Mouse (Mus musculus) T-helper 17 cell (primary cell): ENCODE results near the gene H2al1b.
"Not testable (repeated sequence)": the region's sequence is repeated elsewhere in the genome, so short reads cannot be mapped to it uniquely, and the experiment has no call there.

Source experiments
- in situ Hi-C, 2 experiments: fragments of 300-600 bp; cut with MboI, MseI; formaldehyde crosslinking; loops; 1 replicate in 1 of 2; 2 replicates in 1 of 2; pipeline ENCODE4 v1.15.1; 2025; ENCODE audit warnings: high pct_unique_total_duplicates in 2 of 2

Gene H2al1b

DNA sequence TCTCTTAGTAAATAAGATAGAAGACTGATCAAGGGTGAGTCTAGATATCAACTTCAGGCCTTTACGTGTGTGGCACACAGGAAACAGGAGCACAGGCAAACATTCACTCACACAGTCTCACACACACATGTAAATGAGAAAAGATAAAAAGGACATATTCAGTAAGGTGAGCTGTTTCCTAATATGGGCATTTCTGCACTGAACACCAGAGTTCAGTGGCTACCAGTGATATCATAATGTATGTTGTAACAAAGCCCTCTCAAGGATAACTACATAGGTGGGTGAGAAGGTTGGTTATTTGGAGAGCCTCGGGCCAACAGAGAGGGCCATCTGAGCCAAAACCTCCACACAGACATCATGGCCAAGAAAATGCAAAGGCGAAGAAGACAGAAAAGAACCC lies at the start of gene H2al1b:
Gene H2al1b, plus strand, starts transcription at position 301 of the 400 bp plus-strand sequence.
- in situ Hi-C loops: loop anchor here (25.0 kb wide), 3 partner anchors 215 to 735 kb away; no protein-coding TSS in a partner anchor

DNA sequence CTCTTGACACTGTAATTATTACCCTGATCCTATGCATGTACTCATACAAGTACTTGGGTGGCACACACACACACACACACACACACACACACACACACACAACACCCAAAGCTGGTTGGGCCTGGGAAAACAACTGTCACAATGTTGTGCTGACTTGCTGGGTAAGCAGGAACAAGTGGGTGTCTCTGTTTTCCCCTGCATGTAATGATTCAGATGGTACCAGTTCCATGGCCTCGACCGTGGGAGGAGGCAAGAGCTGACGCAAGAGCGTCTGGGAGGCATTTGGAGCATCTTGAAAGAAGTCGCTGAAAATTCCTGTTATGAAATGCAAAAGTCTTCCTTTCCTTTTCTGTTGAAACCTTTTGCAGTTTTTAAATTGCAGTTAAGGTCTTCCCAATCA lies 48.2 kb upstream of the H2al1b start:
- in situ Hi-C loops: no loop called here

- in situ Hi-C loops: no loop called here
Observed at GRCm38 (mm10) chrX:11254521-11255207, 47.6 kb upstream of the H2al1b start.

- in situ Hi-C loops: no loop called here
Observed at GRCm38 (mm10) chrX:11255564-11256360, 46.5 kb upstream of the H2al1b start.

GRCm38 (mm10) chrX:11264918-11265317 lies 37.3 kb upstream of the H2al1b start:
- in situ Hi-C loops: loop anchor here in 1 of 2 experiments (10.0 kb wide), 1 partner anchor 1820 kb away; no protein-coding TSS in a partner anchor

DNA sequence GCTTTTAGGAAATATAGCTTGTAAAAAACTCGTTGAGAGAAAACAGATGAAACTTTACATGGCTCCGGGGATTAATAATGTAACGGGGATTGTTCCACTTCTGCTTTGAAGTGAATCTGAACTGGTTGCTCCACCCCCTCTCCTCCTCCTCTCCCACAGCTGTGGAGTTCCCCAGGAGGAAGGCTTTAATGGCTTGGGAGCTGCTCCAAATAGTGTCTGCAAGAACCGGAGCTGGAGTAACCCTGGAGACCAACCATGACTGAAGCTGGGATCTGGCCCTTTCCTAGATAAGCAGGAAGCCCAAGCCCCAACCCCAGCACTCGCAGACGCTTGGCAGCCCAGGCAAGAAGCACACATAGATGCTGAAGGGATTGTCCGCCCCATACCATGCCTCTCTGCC lies 34.4 kb upstream of the H2al1b start:
- in situ Hi-C loops: loop anchor here in 1 of 2 experiments (10.0 kb wide), 1 partner anchor 1823 kb away; no protein-coding TSS in a partner anchor

- in situ Hi-C loops: loop anchor here in 1 of 2 experiments (10.0 kb wide), 1 partner anchor 1824 kb away; no protein-coding TSS in a partner anchor
Observed at GRCm38 (mm10) chrX:11269074-11269473, 33.2 kb upstream of the H2al1b start.

- in situ Hi-C loops: no loop called here
Observed at GRCm38 (mm10) chrX:11273190-11273589, 29.0 kb upstream of the H2al1b start.

DNA sequence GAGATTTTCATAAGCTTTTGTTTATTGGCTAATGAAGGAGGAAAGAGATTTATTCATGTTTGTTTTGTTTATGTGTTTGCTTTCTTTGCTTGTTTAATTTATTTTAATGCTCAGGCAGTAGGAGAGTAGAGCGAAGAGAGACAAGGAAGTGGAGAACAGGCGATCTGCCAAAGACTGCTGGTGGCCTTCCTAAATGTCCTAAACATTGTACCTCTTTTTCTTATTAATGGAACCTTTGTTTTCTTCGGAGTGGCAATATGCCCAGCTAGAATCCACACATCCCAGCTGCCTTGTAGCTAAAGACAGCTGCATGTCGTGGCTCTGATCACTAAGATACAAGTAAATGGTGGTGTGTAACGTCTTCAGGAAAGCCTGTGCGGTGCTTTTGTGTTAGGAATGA lies 25.1 kb upstream of the H2al1b start:
- in situ Hi-C loops: no loop called here

DNA sequence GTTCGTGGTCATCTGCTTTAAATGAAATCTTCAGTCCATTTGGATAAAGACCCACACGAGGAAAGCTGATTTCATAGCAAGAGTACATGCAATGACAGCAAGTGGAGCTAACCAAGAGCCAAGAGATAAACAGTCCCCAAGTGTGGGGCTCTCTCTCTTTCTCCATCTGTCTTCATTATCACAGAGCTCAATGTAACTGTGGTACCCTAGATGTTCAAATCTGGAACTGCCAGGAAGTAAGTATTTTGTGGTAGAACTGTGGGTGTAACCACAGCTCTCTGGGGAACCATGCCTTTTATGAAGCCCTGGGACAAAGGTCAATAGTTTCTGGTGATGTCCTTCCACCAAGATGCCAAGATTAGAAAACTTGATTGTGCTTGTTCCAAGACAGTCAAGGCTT lies 21.5 kb upstream of the H2al1b start:
- in situ Hi-C loops: no loop called here

GRCm38 (mm10) chrX:11288306-11288882 lies 13.8 kb upstream of the H2al1b start:
- in situ Hi-C loops: no loop called here

DNA sequence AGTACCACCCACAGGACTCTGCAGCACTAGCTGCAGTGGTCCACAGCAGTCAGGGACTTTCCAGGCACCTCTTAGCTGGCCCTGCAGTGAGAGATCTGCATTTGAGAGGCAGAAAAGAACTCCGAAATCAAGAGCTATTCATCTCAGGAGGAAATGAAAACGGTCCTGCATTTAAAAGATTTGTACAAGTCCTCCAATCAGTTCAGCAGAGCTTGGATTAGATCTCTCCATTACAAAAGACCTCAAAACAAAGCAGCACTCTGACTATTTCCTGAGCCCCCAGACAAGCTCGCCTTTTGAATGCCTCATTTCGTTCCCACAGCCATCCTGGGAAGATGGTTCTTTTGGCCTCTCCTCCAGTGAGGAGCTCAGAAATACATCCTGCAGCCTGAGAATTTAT lies 13.0 kb upstream of the H2al1b start:
- in situ Hi-C loops: no loop called here

DNA sequence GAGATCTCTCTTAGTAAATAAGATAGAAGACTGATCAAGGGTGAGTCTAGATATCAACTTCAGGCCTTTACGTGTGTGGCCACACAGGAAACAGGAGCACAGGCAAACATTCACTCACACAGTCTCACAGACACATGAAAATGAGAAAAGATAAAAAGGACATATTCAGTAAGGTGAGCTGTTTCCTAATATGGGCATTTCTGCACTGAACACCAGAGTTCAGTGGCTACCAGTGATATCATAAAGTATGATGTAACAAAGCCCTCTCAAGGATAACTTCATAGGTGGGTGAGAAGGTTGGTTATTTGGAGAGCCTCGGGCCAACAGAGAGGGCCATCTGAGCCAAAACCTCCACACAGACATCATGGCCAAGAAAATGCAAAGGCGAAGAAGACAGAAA lies 3.3 kb upstream of the H2al1b start, which contains the start of gene H2al1a:
Gene H2al1a, plus strand, starts transcription at position 301 of the 400 bp plus-strand sequence.
- in situ Hi-C loops: not testable (repeated sequence)

GRCm38 (mm10) chrX:11305355-11305754 lies 3.1 kb downstream of the H2al1b start, which contains the start of gene H2al1c:
Gene H2al1c (plus strand): TSS chrX:11305655.
- in situ Hi-C loops: loop anchor here (25.0 kb wide), 3 partner anchors 218 to 732 kb away; no protein-coding TSS in a partner anchor

DNA sequence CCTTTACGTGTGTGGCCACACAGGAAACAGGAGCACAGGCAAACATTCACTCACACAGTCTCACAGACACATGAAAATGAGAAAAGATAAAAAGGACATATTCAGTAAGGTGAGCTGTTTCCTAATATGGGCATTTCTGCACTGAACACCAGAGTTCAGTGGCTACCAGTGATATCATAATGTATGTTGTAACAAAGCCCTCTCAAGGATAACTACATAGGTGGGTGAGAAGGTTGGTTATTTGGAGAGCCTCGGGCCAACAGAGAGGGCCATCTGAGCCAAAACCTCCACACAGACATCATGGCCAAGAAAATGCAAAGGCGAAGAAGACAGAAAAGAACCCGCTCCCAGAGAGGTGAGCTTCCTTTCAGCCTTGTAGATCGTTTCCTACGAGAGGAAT lies 6.3 kb downstream of the H2al1b start, which contains the start of gene H2al1d:
Gene H2al1d, plus strand, starts transcription at position 301 of the 400 bp plus-strand sequence.
- in situ Hi-C loops: loop anchor here (25.0 kb wide), 3 partner anchors 221 to 729 kb away; no protein-coding TSS in a partner anchor

- in situ Hi-C loops: loop anchor here (25.0 kb wide), 3 partner anchors 224 to 726 kb away; no protein-coding TSS in a partner anchor
Observed at GRCm38 (mm10) chrX:11311634-11312033, 9.4 kb downstream of the H2al1b start, which contains the start of gene H2al1e. Gene H2al1e (plus strand): TSS chrX:11311934.

GRCm38 (mm10) chrX:11314858-11315257 lies 12.6 kb downstream of the H2al1b start, which contains the start of gene H2al1f:
Gene H2al1f (plus strand): TSS chrX:11315158.
- in situ Hi-C loops: loop anchor here (25.0 kb wide), 3 partner anchors 222 to 722 kb away; no protein-coding TSS in a partner anchor

DNA sequence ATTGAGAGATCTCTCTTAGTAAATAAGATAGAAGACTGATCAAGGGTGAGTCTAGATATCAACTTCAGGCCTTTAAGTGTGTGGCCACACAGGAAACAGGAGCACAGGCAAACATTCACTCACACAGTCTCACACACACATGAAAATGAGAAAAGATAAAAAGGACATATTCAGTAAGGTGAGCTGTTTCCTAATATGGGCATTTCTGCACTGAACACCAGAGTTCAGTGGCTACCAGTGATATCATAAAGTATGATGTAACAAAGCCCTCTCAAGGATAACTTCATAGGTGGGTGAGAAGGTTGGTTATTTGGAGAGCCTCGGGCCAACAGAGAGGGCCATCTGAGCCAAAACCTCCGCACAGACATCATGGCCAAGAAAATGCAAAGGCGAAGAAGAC lies 15.7 kb downstream of the H2al1b start, which contains the start of gene H2al1g:
Gene H2al1g, plus strand, starts transcription at position 301 of the 400 bp plus-strand sequence.
- in situ Hi-C loops: loop anchor here (25.0 kb wide), 3 partner anchors 219 to 719 kb away; no protein-coding TSS in a partner anchor

GRCm38 (mm10) chrX:11321192-11321591 lies 19.0 kb downstream of the H2al1b start, which contains the start of gene H2al1h:
Gene H2al1h (plus strand): TSS chrX:11321492.
- in situ Hi-C loops: loop anchor here (25.0 kb wide), 3 partner anchors 216 to 716 kb away; no protein-coding TSS in a partner anchor

DNA sequence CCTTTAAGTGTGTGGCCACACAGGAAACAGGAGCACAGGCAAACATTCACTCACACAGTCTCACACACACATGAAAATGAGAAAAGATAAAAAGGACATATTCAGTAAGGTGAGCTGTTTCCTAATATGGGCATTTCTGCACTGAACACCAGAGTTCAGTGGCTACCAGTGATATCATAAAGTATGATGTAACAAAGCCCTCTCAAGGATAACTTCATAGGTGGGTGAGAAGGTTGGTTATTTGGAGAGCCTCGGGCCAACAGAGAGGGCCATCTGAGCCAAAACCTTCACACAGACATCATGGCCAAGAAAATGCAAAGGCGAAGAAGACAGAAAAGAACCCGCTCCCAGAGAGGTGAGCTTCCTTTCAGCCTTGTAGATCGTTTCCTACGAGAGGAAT lies 22.1 kb downstream of the H2al1b start, which contains the start of gene H2al1i:
Gene H2al1i, plus strand, starts transcription at position 301 of the 400 bp plus-strand sequence.
- in situ Hi-C loops: loop anchor here (25.0 kb wide), 3 partner anchors 213 to 713 kb away; no protein-coding TSS in a partner anchor

DNA sequence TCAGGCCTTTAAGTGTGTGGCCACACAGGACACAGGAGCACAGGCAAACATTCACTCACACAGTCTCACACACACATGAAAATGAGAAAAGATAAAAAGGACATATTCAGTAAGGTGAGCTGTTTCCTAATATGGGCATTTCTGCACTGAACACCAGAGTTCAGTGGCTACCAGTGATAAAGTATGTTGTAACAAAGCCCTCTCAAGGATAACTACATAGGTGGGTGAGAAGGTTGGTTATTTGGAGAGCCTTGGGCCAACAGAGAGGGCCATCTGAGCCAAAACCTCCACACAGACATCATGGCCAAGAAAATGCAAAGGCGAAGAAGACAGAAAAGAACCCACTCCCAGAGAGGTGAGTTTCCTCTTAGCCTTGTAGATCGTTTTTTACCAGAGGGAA lies 25.3 kb downstream of the H2al1b start, which contains the start of gene H2al1j:
Gene H2al1j, plus strand, starts transcription at position 301 of the 400 bp plus-strand sequence.
- in situ Hi-C loops: not testable (repeated sequence)
